Mouse (Mus musculus): ENCODE results near the gene Zbtb44.

DNA sequence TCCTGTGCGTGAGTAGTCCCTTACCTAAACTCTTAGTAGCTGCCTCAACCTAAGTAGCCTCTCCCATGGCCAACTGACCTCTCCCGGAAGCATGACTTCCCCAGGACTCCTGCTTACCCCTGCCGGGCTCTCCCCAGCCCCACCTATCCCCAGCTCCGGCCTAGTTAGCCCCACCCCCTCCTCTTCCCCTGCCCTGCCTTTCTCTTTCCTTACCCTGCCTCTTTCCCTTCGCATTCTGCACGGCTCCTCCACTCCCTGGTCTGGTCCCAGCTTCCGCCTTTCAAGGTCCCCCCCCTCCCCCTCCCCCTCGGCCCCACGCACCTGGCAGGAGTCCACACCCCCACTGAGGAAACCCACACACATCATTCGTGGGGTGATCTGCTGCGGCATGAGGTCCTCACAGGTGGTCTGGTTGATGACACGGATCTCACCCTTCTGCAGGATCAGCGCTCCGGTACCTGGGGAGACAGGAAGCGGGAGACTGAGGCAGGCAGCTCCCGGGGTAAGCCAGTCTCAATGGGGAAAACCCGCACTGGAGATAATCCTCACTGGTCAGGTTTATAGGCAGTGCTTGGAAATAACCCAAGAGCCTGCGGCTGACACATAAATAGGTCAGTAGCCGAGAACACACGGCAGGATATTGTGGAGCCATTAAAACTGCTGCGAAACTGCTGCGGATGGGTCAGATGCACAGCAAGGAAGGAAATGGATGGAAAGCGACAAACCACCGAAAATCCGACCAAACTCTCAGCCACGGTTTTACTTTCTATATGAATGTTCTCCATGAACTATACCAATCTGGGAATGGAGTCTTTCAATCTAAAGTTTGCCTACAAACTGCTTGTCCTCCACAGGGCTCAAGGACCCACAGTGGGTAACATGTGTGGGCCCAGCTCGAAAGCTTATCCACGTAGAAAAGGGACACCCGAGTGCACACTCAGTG, 59.9 kb downstream of the Zbtb44 start:
- TF ChIP-seq CTCF (IDR thresholded peaks at IDR 0.05; ENCODE audit: low read depth, low read length), result no peak
- no peak for TF ChIP-seq POLR2A (IDR thresholded peaks at IDR 0.05; ENCODE audit: borderline replicate concordance, low read depth, low read length)

All from bone marrow macrophage, adult 2 months (primary cell).